Mouse (Mus musculus): Measurements from ENCODE around the gene Srgap2. TPM values are rescaled to one million over a fixed set of nuclear protein-coding genes. Genes with fewer than 3 reads are reported as not detected.
A peak's percentile ranks its signal among the peaks of the same experiment; 100 is the strongest.

Gene Srgap2
- polyA plus RNA-seq, 1 experiment from 2014 or later, result 16.4 TPM

DNA sequence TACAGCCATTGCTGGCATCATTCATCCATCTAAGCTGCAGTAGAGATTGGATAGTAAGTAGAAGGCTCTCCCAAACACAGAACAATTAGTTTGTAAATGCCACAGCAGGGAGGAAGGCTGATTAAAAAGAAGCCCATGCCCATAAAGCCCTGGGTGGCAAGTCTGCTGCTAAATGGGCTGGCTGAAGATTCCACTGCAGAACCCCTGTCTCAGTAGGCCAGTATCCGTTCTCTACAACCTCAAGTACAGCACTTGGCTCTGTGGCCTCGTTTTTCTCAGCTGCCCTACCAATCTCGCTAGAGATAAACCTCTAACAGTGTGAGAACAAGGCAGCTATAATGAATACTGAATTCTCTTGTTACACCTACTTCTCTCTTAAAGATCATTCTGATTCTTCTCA is 227.9 kb downstream of the Srgap2 start:
- ATAC-seq (ENCODE audit: low FRiP score) (no peak), DNase-seq (ENCODE audit: low spot score, missing footprints) (no peak)
- Histone ChIP-seq H3K27ac (ENCODE audit: low read depth, low read length) (no peak overlapping the region), H3K9me3 (ENCODE audit: control insufficient read depth, low read length) (no peaks in the 10 kb centered on the region), H3K27me3 (ENCODE audit: control insufficient read depth, insufficient read depth, low read length) (no peaks in the 10 kb centered on the region), H3K9ac (ENCODE audit: low read length) (no peak overlapping the region), H3K4me1 (ENCODE audit: control insufficient read depth, insufficient read depth, low read length) (no peaks in the 10 kb centered on the region), H3K4me3 (ENCODE audit: low read depth, low read length) (no peak overlapping the region), H3K4me2 (no peak overlapping the region), H3K36me3 (ENCODE audit: control insufficient read depth, insufficient read depth, low read length) (peaks cover 4% of the 10 kb centered on the region; the same call in 1 of the 2 replicates)
- 53% methylated on average over 3 of the region's 3 CpGs for WGBS

DNA sequence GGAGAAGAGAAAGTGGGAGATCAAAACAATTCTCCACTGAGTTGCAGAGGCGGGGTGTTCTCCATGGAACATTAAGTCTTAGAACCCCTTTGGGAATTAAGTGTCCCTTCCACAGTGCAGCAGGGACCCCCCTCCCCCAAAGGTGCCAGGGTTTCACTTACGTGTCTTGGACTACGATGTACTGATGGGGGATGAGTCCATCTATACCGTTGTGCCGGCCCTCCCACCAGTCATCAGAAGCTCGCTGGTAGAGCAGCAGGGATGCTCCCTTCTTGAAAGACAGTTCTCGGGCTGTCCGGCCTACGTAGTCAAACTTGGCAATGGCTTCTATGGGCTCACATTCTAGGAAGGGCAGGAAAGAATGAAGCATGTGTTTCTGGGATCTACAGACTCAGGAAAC is 229.0 kb downstream of the Srgap2 start:
- no peak for ATAC-seq (ENCODE audit: low FRiP score)

DNA sequence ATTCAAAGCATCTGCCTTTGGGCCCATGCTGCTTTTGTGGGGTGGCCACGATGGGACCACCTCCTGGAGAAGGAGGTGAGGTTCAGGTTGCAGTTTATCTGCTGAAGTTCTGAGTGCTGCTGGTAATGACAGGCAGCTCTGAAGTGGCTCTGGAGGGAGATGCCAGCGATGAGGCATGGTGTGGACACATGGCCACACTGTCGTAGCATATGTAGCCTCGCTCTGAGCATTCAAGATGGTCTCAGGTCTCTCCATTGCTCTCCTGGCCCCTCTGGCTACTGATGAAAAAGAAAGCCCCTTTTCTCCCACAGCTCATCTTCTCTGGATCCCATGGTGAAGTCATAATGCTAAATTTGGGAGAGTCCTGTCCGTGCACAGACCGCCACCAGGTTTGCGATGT is 230.4 kb downstream of the Srgap2 start:
- ATAC-seq (ENCODE audit: low FRiP score) (no peak), DNase-seq (ENCODE audit: low spot score, missing footprints) (no peak)
- H3K36me3 ChIP-seq (ENCODE audit: control insufficient read depth, insufficient read depth, low read length), result peaks cover 4% of the 10 kb centered on the region; the same call in 1 of the 2 replicates
- no peaks in the 10 kb centered on the region for H3K4me1 ChIP-seq (ENCODE audit: control insufficient read depth, insufficient read depth, low read length)
- H3K27ac ChIP-seq (ENCODE audit: low read depth, low read length), result no peak overlapping the region
- WGBS, result 89% methylated on average over 7 of the region's 7 CpGs
- no peaks in the 10 kb centered on the region for H3K27me3 ChIP-seq (ENCODE audit: control insufficient read depth, insufficient read depth, low read length)
- H3K9ac ChIP-seq (ENCODE audit: low read length), result no peak overlapping the region
- H3K4me2 ChIP-seq, result no peak overlapping the region
- no peaks in the 10 kb centered on the region for H3K9me3 ChIP-seq (ENCODE audit: control insufficient read depth, low read length)
- H3K4me3 ChIP-seq (ENCODE audit: low read depth, low read length), result no peak overlapping the region

More for the DNA sequence above, 229.0 kb downstream of the Srgap2 start:
- no peaks in the 10 kb centered on the region for H3K4me1 ChIP-seq (ENCODE audit: control insufficient read depth, insufficient read depth, low read length)
- H3K4me2 ChIP-seq, result no peak overlapping the region
- no peak overlapping the region for H3K27ac ChIP-seq (ENCODE audit: low read depth, low read length)
- H3K36me3 ChIP-seq (ENCODE audit: control insufficient read depth, insufficient read depth, low read length), result peaks cover 4% of the 10 kb centered on the region; the same call in 1 of the 2 replicates
- no peak overlapping the region for H3K4me3 ChIP-seq (ENCODE audit: low read depth, low read length)
- H3K9ac ChIP-seq (ENCODE audit: low read length), result no peak overlapping the region
- H3K27me3 ChIP-seq (ENCODE audit: control insufficient read depth, insufficient read depth, low read length), result no peaks in the 10 kb centered on the region
- WGBS, result 94% methylated on average over 9 of the region's 9 CpGs
- no peaks in the 10 kb centered on the region for H3K9me3 ChIP-seq (ENCODE audit: control insufficient read depth, low read length)
- DNase-seq (ENCODE audit: low spot score, missing footprints), result no peak

DNA sequence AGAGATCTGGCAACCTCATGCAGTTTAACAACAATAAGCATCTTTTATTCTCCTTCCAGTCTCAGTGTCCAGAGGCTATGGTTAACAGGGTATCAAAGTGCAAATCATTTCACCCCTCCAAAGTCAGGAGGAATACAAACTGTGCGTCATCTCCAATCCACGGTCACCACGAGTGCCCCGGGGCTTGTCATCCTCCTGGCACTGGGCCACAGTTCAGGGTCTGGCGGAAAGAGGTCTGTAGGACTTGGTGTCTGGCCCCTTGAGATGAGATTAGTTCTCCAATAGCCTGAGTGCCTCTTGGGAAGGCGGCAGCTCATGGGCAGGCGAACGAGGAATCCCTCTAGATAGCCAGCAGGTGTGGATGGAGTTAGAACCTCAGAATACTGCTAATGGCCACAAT is 232.0 kb downstream of the Srgap2 start:
- WGBS, result 87% methylated on average over 8 of the region's 8 CpGs
- no peak for DNase-seq (ENCODE audit: low spot score, missing footprints)

GRCm38 (mm10) chr1:131293922-131294250 is 233.3 kb downstream of the Srgap2 start:
- WGBS, result 92% methylated on average over 2 of the region's 2 CpGs
- Histone ChIP-seq H3K4me3 (ENCODE audit: low read depth, low read length) (no peak overlapping the region), H3K27ac (ENCODE audit: low read depth, low read length) (no peak overlapping the region), H3K4me2 (no peak overlapping the region), H3K9ac (ENCODE audit: low read length) (no peak overlapping the region), H3K36me3 (ENCODE audit: control insufficient read depth, insufficient read depth, low read length) (peaks cover 9% of the 10 kb centered on the region; the same call in 1 of the 2 replicates), H3K4me1 (ENCODE audit: control insufficient read depth, insufficient read depth, low read length) (no peaks in the 10 kb centered on the region), H3K27me3 (ENCODE audit: control insufficient read depth, insufficient read depth, low read length) (no peaks in the 10 kb centered on the region), H3K9me3 (ENCODE audit: control insufficient read depth, low read length) (no peaks in the 10 kb centered on the region)
- no peak for ATAC-seq (ENCODE audit: low FRiP score)
- no peak for DNase-seq (ENCODE audit: low spot score, missing footprints)

More for the DNA sequence above, 232.0 kb downstream of the Srgap2 start:
- no peak overlapping the region for H3K27ac ChIP-seq (ENCODE audit: low read depth, low read length)
- H3K4me3 ChIP-seq (ENCODE audit: low read depth, low read length), result no peak overlapping the region
- H3K4me1 ChIP-seq (ENCODE audit: control insufficient read depth, insufficient read depth, low read length), result no peaks in the 10 kb centered on the region
- no peak for ATAC-seq (ENCODE audit: low FRiP score)
- H3K9me3 ChIP-seq (ENCODE audit: control insufficient read depth, low read length), result no peaks in the 10 kb centered on the region
- H3K27me3 ChIP-seq (ENCODE audit: control insufficient read depth, insufficient read depth, low read length), result no peaks in the 10 kb centered on the region
- H3K36me3 ChIP-seq (ENCODE audit: control insufficient read depth, insufficient read depth, low read length), result peaks cover 4% of the 10 kb centered on the region; the same call in 1 of the 2 replicates
- no peak overlapping the region for H3K9ac ChIP-seq (ENCODE audit: low read length)
- H3K4me2 ChIP-seq, result no peak overlapping the region

DNA sequence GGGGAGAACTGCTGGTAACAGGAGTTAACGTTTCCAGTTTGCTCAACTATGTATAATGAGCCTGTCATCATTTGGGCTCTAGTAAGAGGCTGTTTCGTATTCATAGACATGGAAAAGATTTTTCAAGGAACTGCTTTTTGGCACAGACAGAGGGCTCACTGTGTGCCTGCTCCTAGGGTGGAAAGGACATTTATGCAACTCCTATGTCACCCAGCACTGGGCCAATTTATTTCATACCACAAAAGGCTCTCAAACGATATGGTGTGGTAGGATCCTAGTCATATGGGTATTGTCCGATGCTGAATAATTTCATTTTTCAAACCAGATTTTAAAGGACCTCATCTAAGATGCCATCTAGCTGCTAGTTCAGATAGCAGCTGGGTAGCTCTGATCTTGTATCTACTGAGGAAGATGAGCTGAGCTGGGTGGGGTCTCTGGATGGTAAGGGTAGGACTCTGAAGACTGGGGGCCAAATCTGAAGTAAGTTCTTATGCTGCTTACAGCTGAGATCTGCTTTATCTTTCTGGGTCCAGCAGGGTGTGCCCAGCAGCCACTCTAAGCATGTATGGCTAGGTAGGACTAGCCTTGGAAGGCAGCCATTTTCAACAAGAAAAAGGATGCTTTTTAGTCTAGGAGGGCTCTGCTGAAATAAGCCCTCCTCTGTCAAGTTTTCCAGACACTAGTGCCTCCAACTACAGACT is 233.8 kb downstream of the Srgap2 start:
- DNase-seq (ENCODE audit: low spot score, missing footprints) (no peak), ATAC-seq (ENCODE audit: low FRiP score) (no peak)
- H3K4me2 ChIP-seq, result no peak overlapping the region
- H3K9me3 ChIP-seq (ENCODE audit: control insufficient read depth, low read length), result no peaks in the 10 kb centered on the region
- 90% methylated on average over 4 of the region's 4 CpGs for whole genome bisulfite sequencing
- no peaks in the 10 kb centered on the region for H3K4me1 ChIP-seq (ENCODE audit: control insufficient read depth, insufficient read depth, low read length)
- peaks cover 10% of the 10 kb centered on the region; the same call in 1 of the 2 replicates for H3K36me3 ChIP-seq (ENCODE audit: control insufficient read depth, insufficient read depth, low read length)
- H3K4me3 ChIP-seq (ENCODE audit: low read depth, low read length), result no peak overlapping the region
- H3K27me3 ChIP-seq (ENCODE audit: control insufficient read depth, insufficient read depth, low read length), result no peaks in the 10 kb centered on the region
- H3K9ac ChIP-seq (ENCODE audit: low read length), result no peak overlapping the region
- H3K27ac ChIP-seq (ENCODE audit: low read depth, low read length), result no peak overlapping the region

DNA sequence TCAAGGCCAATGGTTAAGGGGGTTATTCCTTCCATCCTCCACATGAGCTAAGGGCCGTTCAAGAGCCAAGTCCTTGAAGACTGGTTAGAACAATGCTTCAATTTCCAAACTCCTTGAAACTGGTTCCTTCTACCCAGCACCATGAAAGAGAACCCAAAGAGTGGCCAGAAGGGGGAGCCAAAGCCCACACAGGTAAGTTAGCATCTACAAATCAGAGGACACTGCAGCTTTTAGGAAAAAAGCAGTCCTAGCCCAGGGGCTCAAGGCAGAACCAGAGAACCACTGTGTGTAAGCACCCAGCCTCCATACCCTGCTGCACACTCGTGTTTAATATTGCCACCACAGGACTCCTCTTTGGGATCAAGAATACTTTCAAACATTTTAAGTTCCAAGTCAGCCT is 236.5 kb downstream of the Srgap2 start:
- WGBS, result 46% methylated on average over 2 of the region's 2 CpGs
- Histone ChIP-seq H3K4me1 (ENCODE audit: control insufficient read depth, insufficient read depth, low read length) (no peaks in the 10 kb centered on the region), H3K9me3 (ENCODE audit: control insufficient read depth, low read length) (no peaks in the 10 kb centered on the region), H3K27ac (ENCODE audit: low read depth, low read length) (no peak overlapping the region), H3K4me3 (ENCODE audit: low read depth, low read length) (no peak overlapping the region), H3K36me3 (ENCODE audit: control insufficient read depth, insufficient read depth, low read length) (peaks cover 5% of the 10 kb centered on the region; the same call in 1 of the 2 replicates), H3K9ac (ENCODE audit: low read length) (no peak overlapping the region), H3K4me2 (no peak overlapping the region), H3K27me3 (ENCODE audit: control insufficient read depth, insufficient read depth, low read length) (no peaks in the 10 kb centered on the region)
- DNase-seq (ENCODE audit: low spot score, missing footprints) (peak; percentile 94), ATAC-seq (ENCODE audit: low FRiP score) (peak; percentile 63; the same call in 1 of the 2 replicates)

- Histone ChIP-seq H3K4me2 (no peak overlapping the region), H3K4me1 (ENCODE audit: control insufficient read depth, insufficient read depth, low read length) (no peaks in the 10 kb centered on the region), H3K4me3 (ENCODE audit: low read depth, low read length) (no peak overlapping the region), H3K27me3 (ENCODE audit: control insufficient read depth, insufficient read depth, low read length) (no peaks in the 10 kb centered on the region), H3K36me3 (ENCODE audit: control insufficient read depth, insufficient read depth, low read length) (peaks cover 5% of the 10 kb centered on the region; the same call in 1 of the 2 replicates), H3K9me3 (ENCODE audit: control insufficient read depth, low read length) (no peaks in the 10 kb centered on the region), H3K9ac (ENCODE audit: low read length) (no peak overlapping the region), H3K27ac (ENCODE audit: low read depth, low read length) (no peak overlapping the region)
- ATAC-seq (ENCODE audit: low FRiP score), result no peak
- no peak for DNase-seq (ENCODE audit: low spot score, missing footprints)
- 92% methylated on average over 6 of the region's 6 CpGs for WGBS
These were observed 238.2 kb downstream of the Srgap2 start for GRCm38 (mm10) chr1:131288938-131289337.

GRCm38 (mm10) chr1:131287267-131287666 is 239.9 kb downstream of the Srgap2 start:
- Histone ChIP-seq H3K36me3 (ENCODE audit: control insufficient read depth, insufficient read depth, low read length) (peaks cover 5% of the 10 kb centered on the region; the same call in 1 of the 2 replicates), H3K4me2 (no peak overlapping the region), H3K4me3 (ENCODE audit: low read depth, low read length) (no peak overlapping the region), H3K9me3 (ENCODE audit: control insufficient read depth, low read length) (no peaks in the 10 kb centered on the region), H3K4me1 (ENCODE audit: control insufficient read depth, insufficient read depth, low read length) (no peaks in the 10 kb centered on the region), H3K27me3 (ENCODE audit: control insufficient read depth, insufficient read depth, low read length) (no peaks in the 10 kb centered on the region), H3K27ac (ENCODE audit: low read depth, low read length) (no peak overlapping the region), H3K9ac (ENCODE audit: low read length) (no peak overlapping the region)
- ATAC-seq (ENCODE audit: low FRiP score) (no peak), DNase-seq (ENCODE audit: low spot score, missing footprints) (no peak)
- 70% methylated on average over 2 of the region's 2 CpGs for WGBS

Data from midbrain, embryonic 11.5 days (tissue).